Mouse (Mus musculus) liver, embryonic 14.5 days (tissue): ENCODE results near the gene Mab21l1. TPM values are rescaled to one million over a fixed set of nuclear protein-coding genes. Genes with fewer than 3 reads are reported as not detected.

Source experiments
- ATAC-seq: fragments of 200-750 bp; cut with Nextera tagmentation; 2 replicates; pipeline ENCODE4 v1.8.0; 2017; ENCODE audit warnings: moderate number of reproducible peaks, mild to moderate bottlenecking, moderate library complexity; ENCODE audit not compliant: insufficient read depth
- DNase-seq, 3 experiments: peaks; one replicate each; pipeline ENCODE4 v3.0.0-alpha.2; 2012 to 2013; ENCODE audit warnings: low read depth in 3 of 3, low spot score in 3 of 3
- H3K27ac ChIP-seq: fragments of 300-500 bp; sonication (generic); 2 replicates; pipeline ENCODE4 v1.5.1; 2014; ENCODE audit warnings: moderate library complexity, mild to moderate bottlenecking, control low read depth, inconsistent platforms
- H3K27me3 ChIP-seq: fragments of 300-500 bp; sonication (generic); 2 replicates; pipeline ENCODE4 v1.6.1; 2014; ENCODE audit warnings: mild to moderate bottlenecking, low read length, moderate library complexity; ENCODE audit not compliant: control insufficient read depth, insufficient read depth
- H3K36me3 ChIP-seq: fragments of 300-500 bp; sonication (generic); replicated peaks from 2 replicates; pipeline ENCODE4 v1.6.1; 2014; ENCODE audit warnings: low read depth; ENCODE audit not compliant: control insufficient read depth, insufficient read depth
- H3K4me1 ChIP-seq, 2 experiments: fragments of 200-500 bp in 1 of 2; fragments of 300-500 bp in 1 of 2; sonication (generic) in 1 of 2; replicated peaks; 2 replicates each; pipeline ENCODE4 v1.6.1; 2012 to 2014; ENCODE audit warnings: antibody characterized with exemption in 1 of 2, inconsistent platforms in 1 of 2, low read length in 1 of 2; ENCODE audit not compliant: control insufficient read depth in 2 of 2, insufficient read depth in 2 of 2
- H3K4me2 ChIP-seq: fragments of 300-500 bp; sonication (generic); 2 replicates; pipeline ENCODE4 v1.6.1; 2014; ENCODE audit warnings: low read depth, mild to moderate bottlenecking, control low read depth, moderate library complexity
- H3K4me3 ChIP-seq, 2 experiments: fragments of 200-500 bp in 1 of 2; fragments of 300-500 bp in 1 of 2; sonication (generic) in 1 of 2; 2 replicates each; pipeline ENCODE4 v1.5.1; 2012 to 2014; ENCODE audit warnings: low read depth in 2 of 2, low read length in 2 of 2, mild to moderate bottlenecking in 2 of 2, control low read depth in 1 of 2, inconsistent platforms in 1 of 2, moderate library complexity in 1 of 2; ENCODE audit not compliant: insufficient read depth in 1 of 2
- H3K9ac ChIP-seq: fragments of 300-500 bp; sonication (generic); replicated peaks from 2 replicates; pipeline ENCODE4 v1.6.1; 2014; ENCODE audit warnings: mild to moderate bottlenecking, control low read depth, moderate library complexity
- H3K9me3 ChIP-seq: fragments of 300-500 bp; sonication (generic); 2 replicates; pipeline ENCODE4 v1.6.1; 2016; ENCODE audit warnings: low read length, mixed read lengths; ENCODE audit not compliant: control insufficient read depth
- CTCF ChIP-seq: IDR thresholded peaks from 2 replicates; pipeline ENCODE4 v1.5.1; 2016; ENCODE audit warnings: antibody characterized with exemption, low read depth, control low read depth
- EP300 ChIP-seq: IDR thresholded peaks from 2 replicates; pipeline ENCODE4 v1.6.1; 2016; ENCODE audit warnings: antibody characterized with exemption, low read depth
- WGBS: fragments of 180-500 bp; shearing (Covaris S2); extraction: QIAGEN DNeasy Blood & Tissue Kit; methylation state at CpG from one replicate; pipeline ENCODE4 v1.1.7; 2014; ENCODE audit not compliant: insufficient replicate concordance; 5-methylcytosine and 5-hydroxymethylcytosine counted together
- polyA plus RNA-seq, 2 experiments: library from polyadenylated mRNA; depleted of rRNA in 1 of 2; stranded (reverse) in 1 of 2; unstranded in 1 of 2; fragments of >200 nt; fragmentation: Nextera tagmentation in 1 of 2; extraction: Ambion mirVana in 1 of 2; gene quantifications; 2 replicates each; pipeline versions ENCODE4 v1.2.1 to v1.2.3; 2012 to 2014

Mab21l1 gene
- polyA plus RNA-seq (2012; rRNA removed), result 0.02 and 0.09 TPM in 2 replicates
- polyA plus RNA-seq (2014; fragmentation: Nextera tagmentation; extraction: Ambion mirVana), result not detected in 2 replicates

DNA sequence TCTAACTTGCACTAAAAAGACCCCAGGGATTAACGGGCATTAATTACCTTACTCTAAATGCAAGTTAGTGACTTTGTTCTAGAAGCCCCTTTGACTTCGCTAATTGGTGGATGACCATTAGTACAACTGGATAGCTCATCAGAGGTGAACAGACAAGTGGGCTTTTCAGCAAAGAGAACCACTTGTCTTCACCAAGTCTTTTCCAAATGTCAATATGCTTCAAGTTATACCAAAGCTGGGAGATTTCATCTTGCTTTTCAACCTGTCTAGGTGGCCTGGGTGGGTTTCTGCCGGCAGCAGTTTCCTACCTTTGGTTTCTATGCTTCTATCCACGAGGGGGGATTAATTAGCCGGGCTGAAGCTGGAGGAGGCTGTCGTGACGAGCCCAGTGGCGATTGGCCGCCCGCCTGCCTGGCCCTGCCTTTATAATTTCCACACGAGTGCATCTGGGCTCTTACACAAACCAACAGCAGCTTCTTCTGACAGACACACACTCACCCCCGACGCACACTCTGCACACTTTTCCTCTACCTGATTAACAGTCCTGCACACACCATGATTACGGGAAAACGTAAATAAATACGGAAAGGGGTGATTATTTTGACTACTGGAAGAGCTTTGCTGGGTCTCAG lies at the start of gene Mab21l1:
TSS of gene Mab21l1 (plus strand) at position 455 of the 632 bp plus-strand sequence.
- DNase-seq (no peak), ATAC-seq (no peak)
- H3K4me2 ChIP-seq, result peak within 1 kb of the TSS; percentile 37
- no peaks in the 10 kb centered on the region for H3K9me3 ChIP-seq
- TF ChIP-seq CTCF, result no peak
- no peak for TF ChIP-seq EP300
- no peak within 1 kb of the TSS for H3K27ac ChIP-seq
- no peaks in the 10 kb centered on the region for H3K4me1 ChIP-seq
- H3K36me3 ChIP-seq, result no peaks in the 10 kb centered on the region
- 2% methylated on average over 16 of the region's 16 CpGs for WGBS
- peaks cover 73% of the 10 kb centered on the region for H3K27me3 ChIP-seq
- H3K9ac ChIP-seq, result no peak within 1 kb of the TSS
- peak within 1 kb of the TSS; percentile 16 to 17 for H3K4me3 ChIP-seq

DNA sequence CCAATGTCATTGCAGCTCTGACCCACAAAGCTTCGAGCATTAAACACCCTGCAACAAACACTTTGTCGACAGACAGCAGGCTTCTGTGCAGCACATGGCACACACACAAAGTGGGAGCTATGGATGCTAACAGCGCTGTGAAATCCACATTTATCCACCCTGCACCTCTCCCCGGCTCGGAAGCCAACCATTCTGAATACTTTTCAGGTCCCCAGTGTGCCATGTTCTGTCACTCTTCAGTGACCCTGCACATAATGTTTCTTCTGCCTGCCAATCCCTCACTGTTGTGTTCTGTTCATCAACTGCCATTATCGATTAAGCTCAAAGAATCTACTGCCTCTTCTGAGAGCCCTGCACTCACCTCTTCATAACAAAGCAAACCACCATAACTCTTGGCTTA lies 48.6 kb upstream of the Mab21l1 start:
- Histone ChIP-seq H3K9me3 (no peaks in the 10 kb centered on the region), H3K27me3 (no peaks in the 10 kb centered on the region), H3K4me1 (no peaks in the 10 kb centered on the region), H3K4me3 (no peak overlapping the region), H3K36me3 (no peaks in the 10 kb centered on the region), H3K27ac (no peak overlapping the region), H3K4me2 (no peak overlapping the region), H3K9ac (no peak overlapping the region)
- TF ChIP-seq CTCF, result no peak
- TF ChIP-seq EP300, result no peak
- DNase-seq, result no peak
- 59% methylated on average over 6 of the region's 6 CpGs for WGBS
- ATAC-seq, result no peak

DNA sequence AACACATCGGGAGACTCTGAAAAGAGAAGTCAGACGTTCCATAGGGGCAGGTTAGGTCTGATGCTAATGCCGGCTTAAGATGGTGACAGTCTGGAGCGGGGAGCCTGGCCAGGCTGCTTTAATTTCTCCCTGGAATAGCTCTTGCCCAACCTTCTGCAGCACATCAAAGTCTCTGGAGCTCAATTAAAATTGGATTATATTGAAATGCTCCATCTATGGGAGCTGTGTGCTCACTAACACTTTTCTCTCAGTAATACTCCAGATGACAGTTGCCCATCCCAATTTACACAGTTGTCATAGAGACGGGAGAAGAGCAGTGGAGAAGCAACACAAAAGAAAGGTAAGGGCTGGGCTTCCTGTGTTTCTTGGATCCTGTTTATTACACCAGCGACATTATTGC lies 40.9 kb upstream of the Mab21l1 start:
- Histone ChIP-seq H3K27ac (no peak overlapping the region), H3K9me3 (no peaks in the 10 kb centered on the region), H3K4me3 (no peak overlapping the region), H3K4me2 (no peak overlapping the region), H3K36me3 (no peaks in the 10 kb centered on the region), H3K4me1 (no peaks in the 10 kb centered on the region), H3K9ac (no peak overlapping the region), H3K27me3 (no peaks in the 10 kb centered on the region)
- TF ChIP-seq CTCF, result no peak
- TF ChIP-seq EP300, result no peak
- no peak for DNase-seq
- 64% methylated on average over 6 of the region's 6 CpGs for WGBS
- no peak for ATAC-seq

DNA sequence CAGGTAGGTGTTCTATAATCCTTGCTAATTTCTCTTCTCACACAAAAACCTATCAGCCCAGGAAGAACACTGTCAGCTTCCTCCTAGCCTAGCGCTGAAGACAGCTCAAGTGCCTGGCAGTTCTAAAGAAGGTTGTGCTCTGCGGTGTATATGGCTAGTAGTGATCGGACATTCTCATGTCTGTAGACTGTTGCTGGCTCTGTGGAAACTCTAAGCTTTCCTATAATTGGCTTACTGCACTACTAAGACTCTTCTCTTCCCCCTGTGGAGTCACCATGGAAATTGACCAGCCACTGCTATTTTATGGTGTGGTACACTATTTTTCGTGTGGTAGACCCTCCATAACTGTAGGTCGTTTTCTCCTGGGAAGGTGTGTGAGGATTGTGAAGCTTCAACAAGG lies 40.1 kb upstream of the Mab21l1 start:
- H3K4me3 ChIP-seq, result no peak overlapping the region
- H3K27ac ChIP-seq, result no peak overlapping the region
- ATAC-seq (no peak), DNase-seq (no peak)
- WGBS, result 65% methylated on average over 5 of the region's 5 CpGs
- H3K4me1 ChIP-seq, result no peaks in the 10 kb centered on the region
- H3K4me2 ChIP-seq, result no peak overlapping the region
- no peaks in the 10 kb centered on the region for H3K36me3 ChIP-seq
- no peaks in the 10 kb centered on the region for H3K9me3 ChIP-seq
- H3K9ac ChIP-seq, result no peak overlapping the region
- no peak for TF ChIP-seq CTCF
- no peak for TF ChIP-seq EP300
- H3K27me3 ChIP-seq, result no peaks in the 10 kb centered on the region

DNA sequence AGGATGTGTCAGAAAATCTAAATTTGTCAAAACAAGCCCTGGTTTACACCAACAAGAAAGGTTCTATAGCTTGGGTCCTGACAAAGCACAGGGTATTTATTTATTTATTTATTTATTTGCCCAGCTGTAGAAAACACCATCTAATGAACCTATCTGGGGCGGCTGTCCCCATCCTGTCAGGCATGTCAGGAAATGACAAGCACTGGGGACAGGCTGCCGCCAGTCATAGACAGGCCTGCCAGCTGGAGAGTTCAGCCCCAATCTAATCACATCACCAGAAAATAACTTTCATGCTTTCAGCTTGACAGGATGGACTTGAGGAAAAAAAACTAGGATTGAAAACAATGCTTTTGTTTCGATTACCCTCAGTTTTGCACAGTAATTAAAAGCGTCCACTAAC lies 39.7 kb upstream of the Mab21l1 start:
- Histone ChIP-seq H3K36me3 (no peaks in the 10 kb centered on the region), H3K9ac (no peak overlapping the region), H3K27me3 (no peaks in the 10 kb centered on the region), H3K4me1 (no peaks in the 10 kb centered on the region), H3K4me3 (no peak overlapping the region), H3K27ac (no peak overlapping the region), H3K9me3 (no peaks in the 10 kb centered on the region), H3K4me2 (no peak overlapping the region)
- no peak for ATAC-seq
- TF ChIP-seq CTCF (no peak), EP300 (no peak)
- WGBS, result 49% methylated on average over 4 of the region's 4 CpGs
- DNase-seq, result no peak
